Mouse (Mus musculus): ENCODE measurements around the gene Calm1. TPM values are rescaled to one million over a fixed set of nuclear protein-coding genes. Genes with fewer than 3 reads are reported as not detected.

Calm1 gene
- polyA plus RNA-seq, 1 experiment from 2014 or later, result 1,668 TPM

GRCm38 (mm10) chr12:100221608-100222321, 22.5 kb downstream of the Calm1 start:
- 39% methylated on average over 11 of the region's 11 CpGs for WGBS
- no peaks in the 10 kb centered on the region for H3K27me3 ChIP-seq (ENCODE audit: control insufficient read depth, insufficient read depth, low read length)
- no peak overlapping the region for H3K9ac ChIP-seq (replicated peaks; ENCODE audit: low read depth, low read length)
- H3K9me3 ChIP-seq (ENCODE audit: control insufficient read depth, low read depth, low read length), result no peaks in the 10 kb centered on the region
- no peak overlapping the region for H3K4me3 ChIP-seq (ENCODE audit: low read depth, low read length)
- H3K4me2 ChIP-seq (replicated peaks; ENCODE audit: low read depth, low read length), result no peak overlapping the region
- no peaks in the 10 kb centered on the region; the same call in 1 of the 2 replicates for H3K4me1 ChIP-seq (ENCODE audit: control insufficient read depth, insufficient read depth, low read length)
- no peak overlapping the region for H3K27ac ChIP-seq (ENCODE audit: low read length)
- no peak for ATAC-seq (ENCODE audit: insufficient number of reproducible peaks, insufficient read depth, low FRiP score, low read depth)
- H3K36me3 ChIP-seq (ENCODE audit: control insufficient read depth, insufficient read depth, low read length), result no peaks in the 10 kb centered on the region

- no peak overlapping the region for H3K4me2 ChIP-seq (replicated peaks; ENCODE audit: low read depth, low read length)
- ATAC-seq (ENCODE audit: insufficient number of reproducible peaks, insufficient read depth, low FRiP score, low read depth), result no peak
- 78% methylated on average over 13 of the region's 13 CpGs for WGBS
Measured at GRCm38 (mm10) chr12:100222322-100222993, 23.2 kb downstream of the Calm1 start.

GRCm38 (mm10) chr12:100223531-100223930, 24.3 kb downstream of the Calm1 start:
- 68% methylated on average over 8 of the region's 8 CpGs for WGBS
- H3K9ac ChIP-seq (replicated peaks; ENCODE audit: low read depth, low read length), result no peak overlapping the region
- no peaks in the 10 kb centered on the region for H3K9me3 ChIP-seq (ENCODE audit: control insufficient read depth, low read depth, low read length)
- H3K27me3 ChIP-seq (ENCODE audit: control insufficient read depth, insufficient read depth, low read length), result no peaks in the 10 kb centered on the region
- H3K27ac ChIP-seq (ENCODE audit: low read length), result peak overlapping the region; percentile 15; the same call in 1 of the 2 replicates
- no peak for ATAC-seq (ENCODE audit: insufficient number of reproducible peaks, insufficient read depth, low FRiP score, low read depth)
- H3K4me1 ChIP-seq (ENCODE audit: control insufficient read depth, insufficient read depth, low read length), result no peaks in the 10 kb centered on the region; the same call in 1 of the 2 replicates
- H3K36me3 ChIP-seq (ENCODE audit: control insufficient read depth, insufficient read depth, low read length), result no peaks in the 10 kb centered on the region
- H3K4me2 ChIP-seq (replicated peaks; ENCODE audit: low read depth, low read length), result no peak overlapping the region
- no peak overlapping the region for H3K4me3 ChIP-seq (ENCODE audit: low read depth, low read length)

More at GRCm38 (mm10) chr12:100222322-100222993, 23.2 kb downstream of the Calm1 start:
- no peaks in the 10 kb centered on the region for H3K36me3 ChIP-seq (ENCODE audit: control insufficient read depth, insufficient read depth, low read length)
- no peak overlapping the region for H3K27ac ChIP-seq (ENCODE audit: low read length)
- H3K27me3 ChIP-seq (ENCODE audit: control insufficient read depth, insufficient read depth, low read length), result no peaks in the 10 kb centered on the region
- H3K4me1 ChIP-seq (ENCODE audit: control insufficient read depth, insufficient read depth, low read length), result no peaks in the 10 kb centered on the region; the same call in 1 of the 2 replicates
- H3K9me3 ChIP-seq (ENCODE audit: control insufficient read depth, low read depth, low read length), result no peaks in the 10 kb centered on the region
- no peak overlapping the region for H3K4me3 ChIP-seq (ENCODE audit: low read depth, low read length)
- no peak overlapping the region for H3K9ac ChIP-seq (replicated peaks; ENCODE audit: low read depth, low read length)

- Histone ChIP-seq H3K9me3 (ENCODE audit: control insufficient read depth, low read depth, low read length) (no peaks in the 10 kb centered on the region), H3K4me1 (ENCODE audit: control insufficient read depth, insufficient read depth, low read length) (no peaks in the 10 kb centered on the region; the same call in 1 of the 2 replicates), H3K4me2 (replicated peaks; ENCODE audit: low read depth, low read length) (no peak overlapping the region), H3K36me3 (ENCODE audit: control insufficient read depth, insufficient read depth, low read length) (no peaks in the 10 kb centered on the region), H3K4me3 (ENCODE audit: low read depth, low read length) (no peak overlapping the region), H3K27ac (ENCODE audit: low read length) (no peak overlapping the region), H3K27me3 (ENCODE audit: control insufficient read depth, insufficient read depth, low read length) (no peaks in the 10 kb centered on the region), H3K9ac (replicated peaks; ENCODE audit: low read depth, low read length) (no peak overlapping the region)
- WGBS, result 76% methylated on average over 4 of the region's 4 CpGs
- no peak for ATAC-seq (ENCODE audit: insufficient number of reproducible peaks, insufficient read depth, low FRiP score, low read depth)
Measured at GRCm38 (mm10) chr12:100225196-100225595, 26.0 kb downstream of the Calm1 start.

GRCm38 (mm10) chr12:100226073-100226472, 26.8 kb downstream of the Calm1 start:
- Histone ChIP-seq H3K27me3 (ENCODE audit: control insufficient read depth, insufficient read depth, low read length) (no peaks in the 10 kb centered on the region), H3K9ac (replicated peaks; ENCODE audit: low read depth, low read length) (no peak overlapping the region), H3K36me3 (ENCODE audit: control insufficient read depth, insufficient read depth, low read length) (no peaks in the 10 kb centered on the region), H3K4me1 (ENCODE audit: control insufficient read depth, insufficient read depth, low read length) (no peaks in the 10 kb centered on the region; the same call in 1 of the 2 replicates), H3K9me3 (ENCODE audit: control insufficient read depth, low read depth, low read length) (0 out of 2 replicates have a peak, but pooled peaks cover 4% of the 10 kb centered on the region), H3K27ac (ENCODE audit: low read length) (no peak overlapping the region), H3K4me3 (ENCODE audit: low read depth, low read length) (no peak overlapping the region), H3K4me2 (replicated peaks; ENCODE audit: low read depth, low read length) (no peak overlapping the region)
- 59% methylated on average over 5 of the region's 5 CpGs for WGBS
- no peak for ATAC-seq (ENCODE audit: insufficient number of reproducible peaks, insufficient read depth, low FRiP score, low read depth)

- Histone ChIP-seq H3K27me3 (ENCODE audit: control insufficient read depth, insufficient read depth, low read length) (no peaks in the 10 kb centered on the region), H3K4me1 (ENCODE audit: control insufficient read depth, insufficient read depth, low read length) (no peaks in the 10 kb centered on the region; the same call in 1 of the 2 replicates), H3K36me3 (ENCODE audit: control insufficient read depth, insufficient read depth, low read length) (no peaks in the 10 kb centered on the region), H3K4me2 (replicated peaks; ENCODE audit: low read depth, low read length) (no peak overlapping the region), H3K27ac (ENCODE audit: low read length) (no peak overlapping the region), H3K4me3 (ENCODE audit: low read depth, low read length) (no peak overlapping the region), H3K9ac (replicated peaks; ENCODE audit: low read depth, low read length) (no peak overlapping the region), H3K9me3 (ENCODE audit: control insufficient read depth, low read depth, low read length) (0 out of 2 replicates have a peak, but pooled peaks cover 5% of the 10 kb centered on the region)
- no peak for ATAC-seq (ENCODE audit: insufficient number of reproducible peaks, insufficient read depth, low FRiP score, low read depth)
- 71% methylated on average over 8 of the region's 8 CpGs for WGBS
Measured at GRCm38 (mm10) chr12:100226621-100227020, 27.4 kb downstream of the Calm1 start.

GRCm38 (mm10) chr12:100228041-100228725, 28.9 kb downstream of the Calm1 start:
- Histone ChIP-seq H3K36me3 (ENCODE audit: control insufficient read depth, insufficient read depth, low read length) (no peaks in the 10 kb centered on the region), H3K27me3 (ENCODE audit: control insufficient read depth, insufficient read depth, low read length) (no peaks in the 10 kb centered on the region), H3K4me1 (ENCODE audit: control insufficient read depth, insufficient read depth, low read length) (no peaks in the 10 kb centered on the region; the same call in 1 of the 2 replicates), H3K9me3 (ENCODE audit: control insufficient read depth, low read depth, low read length) (0 out of 2 replicates have a peak, but pooled peaks cover 5% of the 10 kb centered on the region), H3K4me3 (ENCODE audit: low read depth, low read length) (no peak overlapping the region), H3K4me2 (replicated peaks; ENCODE audit: low read depth, low read length) (no peak overlapping the region), H3K27ac (ENCODE audit: low read length) (peak overlapping the region; percentile 48; the same call in 1 of the 2 replicates), H3K9ac (replicated peaks; ENCODE audit: low read depth, low read length) (no peak overlapping the region)
- 37% methylated on average over 11 of the region's 11 CpGs for WGBS
- no peak for ATAC-seq (ENCODE audit: insufficient number of reproducible peaks, insufficient read depth, low FRiP score, low read depth)

GRCm38 (mm10) chr12:100234201-100234600, 35.0 kb downstream of the Calm1 start:
- WGBS, result 87% methylated on average over 5 of the region's 5 CpGs
- Histone ChIP-seq H3K9ac (replicated peaks; ENCODE audit: low read depth, low read length) (no peak overlapping the region), H3K27me3 (ENCODE audit: control insufficient read depth, insufficient read depth, low read length) (no peaks in the 10 kb centered on the region), H3K36me3 (ENCODE audit: control insufficient read depth, insufficient read depth, low read length) (no peaks in the 10 kb centered on the region), H3K27ac (ENCODE audit: low read length) (no peak overlapping the region), H3K4me2 (replicated peaks; ENCODE audit: low read depth, low read length) (no peak overlapping the region), H3K4me3 (ENCODE audit: low read depth, low read length) (no peak overlapping the region), H3K4me1 (ENCODE audit: control insufficient read depth, insufficient read depth, low read length) (no peaks in the 10 kb centered on the region), H3K9me3 (ENCODE audit: control insufficient read depth, low read depth, low read length) (0 out of 2 replicates have a peak, but pooled peaks cover 5% of the 10 kb centered on the region)
- no peak for ATAC-seq (ENCODE audit: insufficient number of reproducible peaks, insufficient read depth, low FRiP score, low read depth)

Data from stomach, embryonic 14.5 days (tissue).